Mouse (Mus musculus) heart, postnatal 0 days (tissue): Measurements from ENCODE around the gene Cry1.

Experiments used
- CTCF ChIP-seq: IDR thresholded peaks from 2 replicates; pipeline ENCODE4 v1.5.1; 2016; ENCODE audit warnings: antibody characterized with exemption, control low read depth, low read depth
- EP300 ChIP-seq: IDR thresholded peaks from 2 replicates; pipeline ENCODE4 v1.6.1; 2016; ENCODE audit warnings: antibody characterized with exemption, low read depth

- no peak for TF ChIP-seq CTCF
- no peak for TF ChIP-seq EP300
Observed at GRCm38 (mm10) chr10:85149226-85149625, 35.6 kb downstream of the Cry1 start.
